Mouse (Mus musculus): ENCODE measurements around the gene Cwc15. TPM values are rescaled to one million over a fixed set of nuclear protein-coding genes. Genes with fewer than 3 reads are reported as not detected.

Cwc15 gene
- polyA plus RNA-seq, 1 experiment from 2014 or later: 177 TPM

DNA sequence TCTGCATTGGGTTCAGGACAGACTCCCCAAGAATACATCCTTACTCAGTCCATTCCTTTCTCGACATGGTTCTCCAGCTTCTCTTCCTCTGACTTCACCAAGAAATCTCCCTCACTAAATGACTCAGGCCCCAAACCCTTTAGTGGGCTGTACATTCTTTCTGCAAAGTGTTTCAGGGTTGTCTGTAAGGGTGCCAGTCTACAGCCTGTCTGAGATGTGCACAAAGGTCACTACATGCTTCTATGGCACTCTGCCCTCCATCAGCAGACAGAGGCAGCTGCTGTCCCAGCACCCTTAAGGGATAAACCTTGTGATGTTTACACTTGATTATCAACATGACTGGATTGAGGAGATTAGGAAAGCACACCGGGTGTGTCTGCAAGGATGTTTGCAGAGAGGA is 21.3 kb downstream of the Cwc15 start:
- H3K9ac ChIP-seq (replicated peaks): no peak overlapping the region
- 49% methylated on average over 2 of the region's 2 CpGs for WGBS
- no peak overlapping the region for H3K4me2 ChIP-seq (replicated peaks)
- no peaks in the 10 kb centered on the region for H3K4me1 ChIP-seq (replicated peaks)
- no peaks in the 10 kb centered on the region for H3K36me3 ChIP-seq
- no peak overlapping the region for H3K4me3 ChIP-seq (replicated peaks)
- H3K9me3 ChIP-seq: no peaks in the 10 kb centered on the region
- no peak for ATAC-seq
- no peaks in the 10 kb centered on the region for H3K27me3 ChIP-seq
- H3K27ac ChIP-seq: no peak overlapping the region

DNA sequence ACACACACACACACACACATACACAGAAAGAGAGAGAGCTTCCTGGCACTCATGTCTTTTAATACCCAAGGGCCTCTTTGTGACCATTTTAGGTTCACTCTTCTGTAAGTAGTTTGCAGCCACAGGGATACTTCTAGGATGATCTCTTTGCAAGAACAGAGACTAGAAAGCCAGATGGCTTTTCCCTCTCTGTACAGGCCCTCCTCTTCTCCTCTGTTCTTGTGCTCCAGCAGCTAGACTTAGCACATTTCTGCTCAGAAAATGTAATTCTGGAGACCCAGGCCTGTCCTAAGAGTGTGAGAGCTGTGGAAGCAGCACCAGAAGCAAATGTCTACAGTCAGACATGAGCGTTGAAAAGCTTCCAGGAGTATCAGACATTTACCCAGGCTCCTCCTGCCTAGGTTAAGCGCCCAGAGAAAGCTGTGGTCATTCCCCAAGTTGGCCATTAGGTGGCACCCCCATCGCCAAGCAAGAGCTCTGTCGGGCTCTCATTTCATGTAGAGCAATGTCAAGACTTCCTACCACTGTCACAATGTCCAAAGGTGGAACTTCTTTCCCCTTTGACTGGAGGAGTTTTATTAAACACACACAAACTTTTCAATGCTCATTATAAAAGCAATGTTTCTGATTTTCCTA is 23.1 kb downstream of the Cwc15 start:
- no peaks in the 10 kb centered on the region for H3K36me3 ChIP-seq
- ATAC-seq: peak; percentile 77
- no peaks in the 10 kb centered on the region for H3K27me3 ChIP-seq
- H3K4me3 ChIP-seq (replicated peaks): no peak overlapping the region
- no peak overlapping the region for H3K9ac ChIP-seq (replicated peaks)
- no peaks in the 10 kb centered on the region for H3K4me1 ChIP-seq (replicated peaks)
- no peak overlapping the region for H3K27ac ChIP-seq
- H3K9me3 ChIP-seq: no peaks in the 10 kb centered on the region
- 12% methylated on average over 4 of the region's 4 CpGs for WGBS
- no peak overlapping the region for H3K4me2 ChIP-seq (replicated peaks)

DNA sequence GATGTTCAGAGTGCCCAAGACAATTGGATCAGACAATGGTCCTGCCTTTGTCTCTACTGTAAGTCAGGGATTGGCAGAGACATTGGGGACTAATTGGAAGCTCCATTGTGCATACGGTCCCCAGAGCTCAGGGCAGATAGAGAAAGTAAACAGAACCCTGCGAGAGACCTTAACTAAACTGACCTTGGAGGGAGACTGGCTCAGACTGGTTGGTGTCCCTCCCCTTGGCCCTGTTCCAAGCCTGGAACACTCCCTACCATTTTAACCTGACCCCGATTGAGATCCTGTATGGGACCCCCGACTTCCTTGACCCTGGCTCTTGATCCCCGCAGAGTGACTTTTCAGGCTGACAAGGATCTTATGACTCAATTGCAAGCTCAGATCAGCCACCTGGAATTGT is 29.6 kb downstream of the Cwc15 start:
- no peak overlapping the region for H3K9ac ChIP-seq (replicated peaks)
- H3K4me3 ChIP-seq (replicated peaks): no peak overlapping the region
- no peaks in the 10 kb centered on the region for H3K36me3 ChIP-seq
- H3K4me1 ChIP-seq (replicated peaks): peaks cover 12% of the 10 kb centered on the region
- no peak overlapping the region for H3K27ac ChIP-seq
- no peak for ATAC-seq
- H3K27me3 ChIP-seq: no peaks in the 10 kb centered on the region
- 81% methylated on average over 5 of the region's 5 CpGs for WGBS
- no peak overlapping the region for H3K4me2 ChIP-seq (replicated peaks)
- H3K9me3 ChIP-seq: no peaks in the 10 kb centered on the region

DNA sequence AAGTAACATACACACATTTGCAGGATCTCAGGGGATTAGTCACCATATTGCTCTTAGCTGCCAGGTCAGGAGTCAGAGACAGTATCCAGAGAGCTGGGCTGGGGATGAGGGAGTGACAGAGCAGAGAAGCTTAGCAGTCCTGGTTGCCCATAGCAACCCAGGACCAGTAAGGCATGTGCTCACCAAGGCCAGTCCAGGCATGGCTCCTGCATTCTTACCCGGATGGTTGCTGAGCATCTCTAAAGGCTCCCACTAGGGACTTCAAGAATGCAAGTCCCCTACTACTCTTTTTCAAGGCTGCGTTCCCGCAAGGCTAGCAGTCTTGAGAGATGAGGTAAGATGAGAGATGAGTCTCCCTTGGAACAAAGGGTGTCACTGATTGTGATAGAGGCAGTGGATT is 31.9 kb downstream of the Cwc15 start:
- 5% methylated on average over 3 of the region's 3 CpGs for WGBS
- Histone ChIP-seq H3K27ac (no peak overlapping the region), H3K4me3 (replicated peaks) (no peak overlapping the region), H3K27me3 (no peaks in the 10 kb centered on the region), H3K9ac (replicated peaks) (no peak overlapping the region), H3K9me3 (no peaks in the 10 kb centered on the region), H3K36me3 (no peaks in the 10 kb centered on the region), H3K4me2 (replicated peaks) (no peak overlapping the region), H3K4me1 (replicated peaks) (peaks cover 12% of the 10 kb centered on the region)
- ATAC-seq: peak; percentile 94

DNA sequence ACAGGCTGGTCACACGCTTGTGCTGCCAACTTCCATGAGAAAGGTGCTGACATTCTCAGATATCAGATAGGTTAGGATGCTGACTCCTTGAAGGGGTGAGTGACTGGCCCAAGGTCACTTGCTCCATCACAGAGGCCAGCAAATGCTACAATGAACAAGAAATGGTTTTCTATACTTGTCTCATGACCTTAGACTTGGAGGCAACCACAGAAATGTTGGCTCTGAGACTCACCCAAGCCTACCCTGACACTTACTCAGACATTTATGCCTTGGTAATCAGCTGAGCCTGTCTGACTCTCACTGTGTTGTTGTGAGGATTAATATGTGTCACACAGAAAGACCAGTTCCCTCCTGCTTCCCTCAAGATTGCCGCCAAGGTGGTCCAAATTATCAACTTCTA is 33.2 kb downstream of the Cwc15 start:
- 93% methylated on average over 2 of the region's 2 CpGs for WGBS
- no peak overlapping the region for H3K4me2 ChIP-seq (replicated peaks)
- no peaks in the 10 kb centered on the region for H3K9me3 ChIP-seq
- no peak overlapping the region for H3K27ac ChIP-seq
- H3K9ac ChIP-seq (replicated peaks): no peak overlapping the region
- H3K4me3 ChIP-seq (replicated peaks): no peak overlapping the region
- H3K36me3 ChIP-seq: peaks cover 2% of the 10 kb centered on the region; the same call in 1 of the 2 replicates
- H3K27me3 ChIP-seq: no peaks in the 10 kb centered on the region
- no peak for ATAC-seq
- H3K4me1 ChIP-seq (replicated peaks): peaks cover 12% of the 10 kb centered on the region

DNA sequence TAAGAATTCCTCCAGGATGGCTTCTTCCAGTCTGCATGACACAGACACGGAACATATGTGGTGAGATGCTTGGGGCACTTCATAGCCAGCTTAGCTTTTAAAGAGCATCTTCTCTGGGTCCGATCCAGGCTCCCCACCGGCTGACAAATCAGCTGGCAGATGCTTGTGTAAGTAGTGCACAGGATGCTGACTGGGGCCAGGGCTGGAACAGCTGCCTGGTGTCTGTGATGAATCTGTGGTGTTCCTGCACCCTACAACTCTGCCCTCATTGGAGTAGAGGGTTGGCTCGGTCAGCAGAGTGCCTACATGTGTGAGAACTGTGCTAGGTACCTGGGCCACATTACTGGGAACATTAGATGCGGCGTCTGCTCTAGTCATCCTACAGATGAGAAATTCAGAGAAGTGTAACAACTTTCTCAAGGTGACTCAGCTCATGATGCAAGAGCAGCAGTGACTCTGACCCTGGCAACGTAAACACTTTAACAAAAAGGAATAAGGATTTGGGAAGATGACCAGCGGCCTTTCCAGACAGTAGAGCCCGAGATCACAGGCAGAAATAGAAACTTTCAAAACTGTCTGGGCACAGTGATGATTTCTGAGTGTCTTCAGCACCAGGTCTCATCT is 34.5 kb downstream of the Cwc15 start:
- H3K36me3 ChIP-seq: peaks cover 11% of the 10 kb centered on the region
- ATAC-seq: no peak
- no peak overlapping the region for H3K4me3 ChIP-seq (replicated peaks)
- WGBS: 91% methylated on average over 9 of the region's 9 CpGs
- no peak overlapping the region for H3K9ac ChIP-seq (replicated peaks)
- no peak overlapping the region for H3K27ac ChIP-seq
- no peak overlapping the region for H3K4me2 ChIP-seq (replicated peaks)
- H3K4me1 ChIP-seq (replicated peaks): peaks cover 12% of the 10 kb centered on the region
- H3K9me3 ChIP-seq: no peaks in the 10 kb centered on the region
- H3K27me3 ChIP-seq: no peaks in the 10 kb centered on the region

DNA sequence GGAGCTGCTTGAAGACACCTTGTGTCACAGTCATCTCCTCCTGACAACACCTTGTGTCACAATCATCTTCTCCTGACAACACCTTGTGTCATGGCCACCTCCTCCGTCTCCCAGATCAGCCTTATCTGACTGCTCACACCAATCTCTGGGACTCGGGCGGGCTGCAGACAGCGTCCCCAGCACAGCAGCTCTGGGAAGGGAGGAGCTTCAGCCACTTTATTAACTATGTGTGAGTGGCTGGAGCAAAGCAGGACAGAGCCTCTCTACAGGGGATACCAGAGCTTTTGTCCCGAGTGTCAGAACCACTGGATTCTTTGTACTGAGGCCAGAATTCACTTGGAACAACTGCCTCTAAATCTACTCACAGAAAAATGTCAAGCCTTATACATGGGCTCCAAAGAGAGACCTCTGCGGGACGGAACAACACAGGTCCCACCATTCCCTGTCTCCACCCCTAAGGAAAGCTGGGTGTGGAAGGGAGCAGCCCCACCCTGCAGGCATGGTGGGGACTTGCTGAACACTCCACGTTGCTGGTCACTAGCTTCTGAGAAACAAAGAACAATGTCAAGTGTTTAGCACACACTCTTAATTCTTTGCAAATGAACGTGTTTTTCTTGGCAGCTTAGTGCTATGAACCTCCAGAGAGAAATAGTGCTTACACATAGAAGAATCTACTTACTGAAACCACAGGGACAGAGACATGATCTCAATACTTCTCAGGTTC is 43.8 kb downstream of the Cwc15 start:
- no peak overlapping the region for H3K4me2 ChIP-seq (replicated peaks)
- no peak overlapping the region for H3K9ac ChIP-seq (replicated peaks)
- no peaks in the 10 kb centered on the region for H3K4me1 ChIP-seq (replicated peaks)
- H3K36me3 ChIP-seq: peaks cover 82% of the 10 kb centered on the region
- ATAC-seq: no peak
- H3K4me3 ChIP-seq (replicated peaks): no peak overlapping the region
- 68% methylated on average over 9 of the region's 9 CpGs for WGBS
- H3K27ac ChIP-seq: no peak overlapping the region
- H3K27me3 ChIP-seq: no peaks in the 10 kb centered on the region
- no peaks in the 10 kb centered on the region for H3K9me3 ChIP-seq

DNA sequence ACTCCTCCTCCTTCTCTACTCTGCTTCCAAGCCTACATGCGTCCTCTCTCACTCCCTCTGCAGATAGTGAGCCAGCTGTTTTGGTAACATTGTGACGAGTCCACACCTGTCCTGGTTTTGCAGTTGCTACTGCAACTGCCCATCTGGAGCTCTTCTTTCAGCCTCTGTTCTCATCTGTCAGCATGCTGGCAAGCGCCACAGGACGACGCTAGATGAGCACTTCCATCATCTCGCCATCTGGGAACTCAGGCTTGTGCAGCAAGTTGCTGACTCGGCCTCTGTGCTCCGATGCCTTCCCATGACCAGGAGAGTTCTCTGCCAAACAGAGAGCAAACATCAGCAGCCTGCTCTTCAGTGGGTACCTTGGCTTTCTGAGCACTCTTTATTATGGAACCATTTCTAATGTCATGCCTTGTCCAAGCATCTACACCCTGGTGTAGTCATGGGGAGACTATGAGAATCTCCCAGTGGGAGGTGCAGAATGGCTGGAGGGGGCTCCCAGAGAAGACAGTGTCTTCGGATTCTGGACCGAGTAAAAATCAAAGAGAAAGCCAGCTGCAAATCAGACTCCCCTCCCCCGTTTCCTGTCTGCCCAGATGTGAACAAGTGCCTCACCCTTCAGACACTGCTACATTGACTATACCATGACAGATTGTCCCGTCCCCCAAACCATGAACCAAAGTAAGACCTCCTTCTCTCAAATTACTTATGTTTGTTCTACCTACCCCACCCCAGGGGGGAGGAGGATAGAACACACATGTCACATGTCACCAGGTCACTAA is 47.4 kb downstream of the Cwc15 start:
- no peaks in the 10 kb centered on the region for H3K9me3 ChIP-seq
- no peaks in the 10 kb centered on the region for H3K27me3 ChIP-seq
- H3K27ac ChIP-seq: no peak overlapping the region
- H3K4me2 ChIP-seq (replicated peaks): no peak overlapping the region
- H3K4me1 ChIP-seq (replicated peaks): no peaks in the 10 kb centered on the region
- peaks cover 86% of the 10 kb centered on the region for H3K36me3 ChIP-seq
- WGBS: 87% methylated on average over 12 of the region's 12 CpGs
- H3K4me3 ChIP-seq (replicated peaks): no peak overlapping the region
- no peak overlapping the region for H3K9ac ChIP-seq (replicated peaks)
- ATAC-seq: no peak

DNA sequence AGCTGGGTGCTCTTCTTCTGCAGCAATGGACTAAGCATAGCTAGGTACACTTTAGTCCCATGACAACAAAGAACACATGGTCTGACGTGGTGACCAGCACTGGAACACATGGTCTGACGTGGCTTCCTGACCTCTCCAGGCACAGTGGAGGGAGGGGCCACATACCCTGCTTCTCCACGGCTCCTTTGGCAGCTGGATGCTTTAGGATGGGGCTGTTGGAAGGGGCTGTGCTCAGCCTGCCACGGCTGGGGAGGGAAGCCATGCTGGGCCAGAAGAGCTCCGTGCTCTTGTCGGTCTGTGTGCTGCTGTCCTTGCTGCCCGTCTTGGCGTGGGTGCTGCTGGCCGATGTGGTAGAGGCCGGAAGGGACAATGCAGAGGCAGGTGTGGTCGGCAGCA is 47.9 kb downstream of the Cwc15 start:
- H3K4me2 ChIP-seq (replicated peaks): no peak overlapping the region
- WGBS: 86% methylated on average over 11 of the region's 11 CpGs
- no peak overlapping the region for H3K27ac ChIP-seq
- H3K9me3 ChIP-seq: no peaks in the 10 kb centered on the region
- no peak for ATAC-seq
- no peaks in the 10 kb centered on the region for H3K27me3 ChIP-seq
- H3K9ac ChIP-seq (replicated peaks): no peak overlapping the region
- no peaks in the 10 kb centered on the region for H3K4me1 ChIP-seq (replicated peaks)
- no peak overlapping the region for H3K4me3 ChIP-seq (replicated peaks)
- H3K36me3 ChIP-seq: peaks cover 85% of the 10 kb centered on the region

DNA sequence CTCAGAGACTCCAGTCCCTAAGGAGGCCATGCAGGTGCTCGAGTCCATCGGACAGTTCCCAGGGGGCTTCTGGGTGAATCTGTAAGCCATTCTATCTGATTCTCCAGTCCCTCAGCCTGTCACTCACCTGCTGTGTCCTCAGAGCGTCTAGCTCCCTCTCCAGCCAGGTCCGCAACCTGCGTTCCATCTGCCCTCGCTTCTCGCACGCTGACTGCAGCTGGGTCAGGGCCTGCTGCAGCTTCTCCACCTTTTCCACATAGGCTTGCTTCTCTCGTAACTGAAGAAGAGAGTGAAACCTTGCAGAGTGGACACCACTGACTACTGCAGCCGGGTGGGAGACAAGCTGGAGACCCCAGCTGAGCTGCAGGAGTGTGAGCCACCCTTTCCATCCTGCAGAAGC is 57.9 kb downstream of the Cwc15 start:
- no peak overlapping the region for H3K4me3 ChIP-seq (replicated peaks)
- WGBS: 91% methylated on average over 10 of the region's 10 CpGs
- H3K4me2 ChIP-seq (replicated peaks): no peak overlapping the region
- peaks cover 93% of the 10 kb centered on the region for H3K36me3 ChIP-seq
- no peak overlapping the region for H3K9ac ChIP-seq (replicated peaks)
- H3K27me3 ChIP-seq: no peaks in the 10 kb centered on the region
- no peak for ATAC-seq
- no peaks in the 10 kb centered on the region for H3K4me1 ChIP-seq (replicated peaks)
- no peaks in the 10 kb centered on the region for H3K9me3 ChIP-seq
- H3K27ac ChIP-seq: no peak overlapping the region

DNA sequence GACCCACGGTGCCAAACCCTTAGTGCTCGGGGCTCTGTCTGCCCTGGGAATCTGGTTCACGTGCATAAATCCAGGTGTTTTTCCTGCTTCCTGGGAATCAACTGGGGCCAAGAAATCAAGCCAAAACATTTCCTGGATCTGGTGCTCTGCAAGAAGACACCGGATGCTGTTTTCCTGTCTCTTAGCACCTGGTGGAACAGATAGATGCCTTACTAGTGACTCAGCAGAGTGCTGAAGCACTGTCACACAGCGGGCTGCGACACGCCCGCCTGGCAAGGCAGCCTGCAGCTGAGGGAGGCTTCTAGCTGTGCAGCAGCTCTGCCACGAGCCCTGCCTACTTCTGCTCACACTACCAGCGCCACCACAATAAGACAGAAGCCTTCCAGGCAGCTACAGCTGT is 59.0 kb downstream of the Cwc15 start:
- ATAC-seq: no peak
- 89% methylated on average over 10 of the region's 10 CpGs for WGBS
- peaks cover 93% of the 10 kb centered on the region for H3K36me3 ChIP-seq

DNA sequence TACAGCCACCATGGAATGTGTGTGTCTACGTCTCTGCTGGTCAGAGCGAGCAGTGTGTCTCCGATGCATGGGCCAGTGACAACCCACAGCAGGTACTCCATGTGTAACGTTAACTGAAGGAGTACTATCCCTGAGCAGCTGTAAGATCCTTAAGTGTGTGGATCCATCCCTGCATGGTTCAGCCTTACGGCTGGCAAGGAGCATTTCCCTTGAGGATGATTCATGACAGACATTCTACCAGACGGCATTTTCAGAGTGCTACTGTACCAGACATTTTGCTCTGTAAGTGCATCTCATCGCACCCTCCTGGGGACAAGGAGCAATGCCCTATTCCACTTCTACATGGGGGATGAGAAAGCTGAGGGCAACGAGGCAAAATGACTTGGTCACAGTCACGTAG is 59.6 kb downstream of the Cwc15 start:
- Histone ChIP-seq H3K9ac (replicated peaks) (no peak overlapping the region), H3K27me3 (no peaks in the 10 kb centered on the region), H3K27ac (no peak overlapping the region), H3K36me3 (peaks cover 92% of the 10 kb centered on the region), H3K9me3 (no peaks in the 10 kb centered on the region), H3K4me3 (replicated peaks) (no peak overlapping the region), H3K4me1 (replicated peaks) (no peaks in the 10 kb centered on the region), H3K4me2 (replicated peaks) (no peak overlapping the region)
- ATAC-seq: no peak
- 92% methylated on average over 9 of the region's 9 CpGs for WGBS

More for the DNA sequence above, 59.0 kb downstream of the Cwc15 start:
- no peak overlapping the region for H3K4me2 ChIP-seq (replicated peaks)
- H3K9ac ChIP-seq (replicated peaks): no peak overlapping the region
- H3K4me3 ChIP-seq (replicated peaks): no peak overlapping the region
- H3K27me3 ChIP-seq: no peaks in the 10 kb centered on the region
- no peaks in the 10 kb centered on the region for H3K4me1 ChIP-seq (replicated peaks)
- no peak overlapping the region for H3K27ac ChIP-seq
- no peaks in the 10 kb centered on the region for H3K9me3 ChIP-seq

Measured in midbrain, embryonic 13.5 days (tissue).